Mouse (Mus musculus): ENCODE results near the gene Atp2b1.

Gene Atp2b1

GRCm38 (mm10) chr10:98913961-98914809 is at the start of gene Atp2b1:
Gene Atp2b1, plus strand, starts transcription at chr10:98914406.
- peak; percentile 97 for DNase-seq

- DNase-seq = no peak
Measured at GRCm38 (mm10) chr10:98864851-98865250, 49.4 kb upstream of the Atp2b1 start.

GRCm38 (mm10) chr10:98866836-98867370 is 47.3 kb upstream of the Atp2b1 start:
- no peak for DNase-seq

- DNase-seq = no peak
Measured at GRCm38 (mm10) chr10:98868351-98868908, 45.8 kb upstream of the Atp2b1 start.

GRCm38 (mm10) chr10:98877855-98878254 is 36.4 kb upstream of the Atp2b1 start:
- DNase-seq = no peak

- DNase-seq = no peak
Measured at GRCm38 (mm10) chr10:98878636-98879035, 35.6 kb upstream of the Atp2b1 start.

GRCm38 (mm10) chr10:98880057-98880456 is 34.1 kb upstream of the Atp2b1 start:
- DNase-seq = no peak

- DNase-seq = peak; percentile 4
Measured at GRCm38 (mm10) chr10:98880711-98881110, 33.5 kb upstream of the Atp2b1 start.

GRCm38 (mm10) chr10:98881492-98881891 is 32.7 kb upstream of the Atp2b1 start:
- DNase-seq = no peak

GRCm38 (mm10) chr10:98882587-98882986 is 31.6 kb upstream of the Atp2b1 start:
- no peak for DNase-seq

GRCm38 (mm10) chr10:98884445-98884844 is 29.8 kb upstream of the Atp2b1 start:
- no peak for DNase-seq

GRCm38 (mm10) chr10:98886770-98887271 is 27.4 kb upstream of the Atp2b1 start:
- no peak for DNase-seq

- DNase-seq = no peak
Measured at GRCm38 (mm10) chr10:98891361-98891760, 22.8 kb upstream of the Atp2b1 start.

GRCm38 (mm10) chr10:98897507-98897906 is 16.7 kb upstream of the Atp2b1 start:
- DNase-seq = no peak

GRCm38 (mm10) chr10:98897913-98898748 is 16.1 kb upstream of the Atp2b1 start:
- no peak for DNase-seq

- DNase-seq = no peak
Measured at GRCm38 (mm10) chr10:98901533-98901932, 12.7 kb upstream of the Atp2b1 start.

GRCm38 (mm10) chr10:98905987-98906386 is 8.2 kb upstream of the Atp2b1 start:
- DNase-seq = no peak

GRCm38 (mm10) chr10:98906941-98907549 is 7.2 kb upstream of the Atp2b1 start:
- no peak for DNase-seq

GRCm38 (mm10) chr10:98913610-98913960 is 621 bp upstream of the Atp2b1 start:
- DNase-seq = no peak

GRCm38 (mm10) chr10:98914810-98915241 is 620 bp downstream of the Atp2b1 start:
- no peak for DNase-seq

- peak; percentile 72 for DNase-seq
Measured at GRCm38 (mm10) chr10:98915398-98915931, 1.3 kb downstream of the Atp2b1 start.
